Mouse (Mus musculus): ENCODE measurements around the gene Acvr1c. TPM values are rescaled to one million over a fixed set of nuclear protein-coding genes. Genes with fewer than 3 reads are reported as not detected.
A peak's percentile ranks its signal among the peaks of the same experiment; 100 is the strongest.

Acvr1c gene
- polyA plus RNA-seq, 1 experiment from 2014 or later: 1.3 TPM

DNA sequence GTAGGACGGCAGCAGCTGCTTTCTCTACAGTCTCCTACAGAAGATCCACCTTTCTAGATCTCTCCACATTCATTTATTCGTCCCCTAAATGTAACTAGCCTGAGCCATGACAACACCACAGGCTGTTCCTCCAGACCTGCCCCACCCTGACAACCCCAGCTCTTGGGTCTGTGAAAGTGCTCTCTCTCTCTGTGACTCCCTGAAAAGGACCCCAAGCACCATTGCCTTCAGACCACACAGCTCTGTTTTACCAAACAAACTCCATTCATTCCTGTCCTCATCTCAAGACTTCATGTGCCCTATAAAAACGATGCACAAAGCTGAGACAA lies 401 bp upstream of the Acvr1c start:
- 0 out of 2 replicates have a peak, but pooled peaks have one; percentile 9 for ATAC-seq (replicated peaks; ENCODE audit: low FRiP score, low TSS enrichment, low read depth)
- H3K36me3 ChIP-seq (ENCODE audit: control insufficient read depth, insufficient read depth, low read length): no peaks in the 10 kb centered on the region
- H3K4me2 ChIP-seq (ENCODE audit: low read length): peak overlapping the region; percentile 100
- H3K9me3 ChIP-seq (ENCODE audit: control insufficient read depth, low read length): no peaks in the 10 kb centered on the region
- H3K9ac ChIP-seq (ENCODE audit: low read length): no peak overlapping the region
- H3K4me3 ChIP-seq (ENCODE audit: low read depth, low read length): peak overlapping the region; percentile 56
- 13% methylated on average over 3 of the region's 3 CpGs for WGBS
- no peak overlapping the region for H3K27ac ChIP-seq (ENCODE audit: low read depth)
- H3K27me3 ChIP-seq (replicated peaks; ENCODE audit: control insufficient read depth, insufficient read depth, low read length): peaks cover 9% of the 10 kb centered on the region
- no peak for DNase-seq (ENCODE audit: low spot score)
- H3K4me1 ChIP-seq (replicated peaks; ENCODE audit: control insufficient read depth, insufficient read depth, low read length): no peaks in the 10 kb centered on the region

DNA sequence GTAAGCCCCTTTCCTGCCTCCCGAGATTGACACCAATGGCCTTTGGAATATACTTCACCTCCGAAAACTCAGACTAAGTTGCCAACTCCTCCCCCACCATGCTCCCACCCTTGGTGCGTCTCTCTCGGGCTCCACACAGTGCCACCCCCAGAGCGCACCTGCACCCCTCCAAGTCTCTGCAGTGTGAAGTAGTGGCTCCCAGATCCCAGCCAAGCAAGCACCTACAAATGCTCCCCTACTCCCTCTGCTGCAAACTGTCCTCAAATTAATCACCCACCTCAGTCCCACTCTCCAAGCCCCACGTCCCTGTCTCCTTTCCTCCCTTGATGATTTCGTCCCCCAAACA lies 654 bp downstream of the Acvr1c start:
- H3K9ac ChIP-seq (ENCODE audit: low read length): peak overlapping the region; percentile 35
- DNase-seq (ENCODE audit: low spot score) (no peak), ATAC-seq (replicated peaks; ENCODE audit: low FRiP score, low TSS enrichment, low read depth) (peak; percentile 57; the same call in 1 of the 2 replicates)
- H3K4me3 ChIP-seq (ENCODE audit: low read depth, low read length): peak overlapping the region; percentile 56
- H3K9me3 ChIP-seq (ENCODE audit: control insufficient read depth, low read length): no peaks in the 10 kb centered on the region
- peaks cover 9% of the 10 kb centered on the region for H3K27me3 ChIP-seq (replicated peaks; ENCODE audit: control insufficient read depth, insufficient read depth, low read length)
- WGBS: 1% methylated on average over 7 of the region's 7 CpGs
- no peaks in the 10 kb centered on the region for H3K36me3 ChIP-seq (ENCODE audit: control insufficient read depth, insufficient read depth, low read length)
- H3K4me2 ChIP-seq (ENCODE audit: low read length): peak overlapping the region; percentile 100
- no peak overlapping the region for H3K27ac ChIP-seq (ENCODE audit: low read depth)
- H3K4me1 ChIP-seq (replicated peaks; ENCODE audit: control insufficient read depth, insufficient read depth, low read length): no peaks in the 10 kb centered on the region

DNA sequence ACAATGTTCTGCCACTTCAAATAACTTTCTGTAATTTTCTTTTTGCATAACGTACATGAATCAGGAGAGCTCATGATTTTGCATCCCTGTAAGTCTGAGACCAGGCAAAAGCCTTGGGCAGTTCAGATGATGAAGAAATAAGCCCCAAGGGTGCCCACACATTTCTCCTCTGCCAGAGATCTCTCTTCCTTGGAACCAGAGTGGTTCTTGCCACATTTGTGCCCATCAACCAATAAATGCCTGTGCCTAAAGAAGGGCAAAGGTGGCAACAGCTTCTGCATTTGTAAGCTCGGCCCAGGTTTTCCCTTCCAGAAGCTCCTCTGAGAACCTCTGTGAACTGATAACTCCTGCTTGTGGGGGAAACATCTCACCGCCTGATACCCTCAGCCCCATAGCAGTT lies 3.3 kb downstream of the Acvr1c start:
- H3K36me3 ChIP-seq (ENCODE audit: control insufficient read depth, insufficient read depth, low read length): no peaks in the 10 kb centered on the region
- no peak overlapping the region for H3K4me2 ChIP-seq (ENCODE audit: low read length)

GRCm38 (mm10) chr2:58352846-58353245 lies 4.8 kb downstream of the Acvr1c start:
- H3K4me1 ChIP-seq (replicated peaks; ENCODE audit: control insufficient read depth, insufficient read depth, low read length): no peaks in the 10 kb centered on the region
- no peak overlapping the region for H3K4me3 ChIP-seq (ENCODE audit: low read depth, low read length)
- no peaks in the 10 kb centered on the region for H3K36me3 ChIP-seq (ENCODE audit: control insufficient read depth, insufficient read depth, low read length)
- no peak overlapping the region for H3K9ac ChIP-seq (ENCODE audit: low read length)
- DNase-seq (ENCODE audit: low spot score) (no peak), ATAC-seq (replicated peaks; ENCODE audit: low FRiP score, low TSS enrichment, low read depth) (no peak)
- peaks cover 5% of the 10 kb centered on the region for H3K27me3 ChIP-seq (replicated peaks; ENCODE audit: control insufficient read depth, insufficient read depth, low read length)
- H3K4me2 ChIP-seq (ENCODE audit: low read length): no peak overlapping the region
- no peaks in the 10 kb centered on the region for H3K9me3 ChIP-seq (ENCODE audit: control insufficient read depth, low read length)
- H3K27ac ChIP-seq (ENCODE audit: low read depth): no peak overlapping the region
- WGBS: 64% methylated on average over 5 of the region's 5 CpGs

More for the DNA sequence above, 3.3 kb downstream of the Acvr1c start:
- H3K9ac ChIP-seq (ENCODE audit: low read length): no peak overlapping the region
- H3K9me3 ChIP-seq (ENCODE audit: control insufficient read depth, low read length): no peaks in the 10 kb centered on the region
- ATAC-seq (replicated peaks; ENCODE audit: low FRiP score, low TSS enrichment, low read depth): no peak
- no peaks in the 10 kb centered on the region for H3K4me1 ChIP-seq (replicated peaks; ENCODE audit: control insufficient read depth, insufficient read depth, low read length)
- no peak overlapping the region for H3K27ac ChIP-seq (ENCODE audit: low read depth)
- peaks cover 9% of the 10 kb centered on the region for H3K27me3 ChIP-seq (replicated peaks; ENCODE audit: control insufficient read depth, insufficient read depth, low read length)
- WGBS: 85% methylated on average over 3 of the region's 3 CpGs
- H3K4me3 ChIP-seq (ENCODE audit: low read depth, low read length): no peak overlapping the region
- DNase-seq (ENCODE audit: low spot score): no peak

- Histone ChIP-seq H3K27me3 (replicated peaks; ENCODE audit: control insufficient read depth, insufficient read depth, low read length) (no peaks in the 10 kb centered on the region), H3K4me2 (ENCODE audit: low read length) (no peak overlapping the region), H3K4me1 (replicated peaks; ENCODE audit: control insufficient read depth, insufficient read depth, low read length) (no peaks in the 10 kb centered on the region), H3K27ac (ENCODE audit: low read depth) (no peak overlapping the region), H3K36me3 (ENCODE audit: control insufficient read depth, insufficient read depth, low read length) (no peaks in the 10 kb centered on the region), H3K9me3 (ENCODE audit: control insufficient read depth, low read length) (no peaks in the 10 kb centered on the region), H3K9ac (ENCODE audit: low read length) (no peak overlapping the region), H3K4me3 (ENCODE audit: low read depth, low read length) (no peak overlapping the region)
- no peak for DNase-seq (ENCODE audit: low spot score)
- 72% methylated on average over 2 of the region's 2 CpGs for WGBS
- no peak for ATAC-seq (replicated peaks; ENCODE audit: low FRiP score, low TSS enrichment, low read depth)
Observed at GRCm38 (mm10) chr2:58350657-58351056, 7.0 kb downstream of the Acvr1c start.

DNA sequence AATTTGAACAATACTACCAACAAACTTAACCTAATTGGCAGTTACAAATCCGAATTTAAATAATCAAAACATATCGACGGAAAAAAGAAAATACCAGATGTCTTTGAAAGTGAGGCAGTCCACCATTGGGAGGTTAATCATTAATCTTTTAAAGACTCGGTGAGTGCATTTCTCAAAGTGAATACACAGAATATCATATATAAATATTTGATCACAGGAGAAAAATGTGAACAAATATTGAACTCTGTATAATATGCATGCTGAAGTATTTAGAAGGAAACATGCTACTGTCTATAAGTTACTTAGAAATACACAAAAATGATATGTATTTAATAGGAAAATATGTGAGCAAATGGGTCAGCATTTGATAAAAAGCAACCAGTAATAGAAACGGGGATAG lies 21.0 kb downstream of the Acvr1c start:
- no peaks in the 10 kb centered on the region for H3K4me1 ChIP-seq (replicated peaks; ENCODE audit: control insufficient read depth, insufficient read depth, low read length)
- no peaks in the 10 kb centered on the region for H3K27me3 ChIP-seq (replicated peaks; ENCODE audit: control insufficient read depth, insufficient read depth, low read length)
- H3K4me3 ChIP-seq (ENCODE audit: low read depth, low read length): no peak overlapping the region
- no peak overlapping the region for H3K27ac ChIP-seq (ENCODE audit: low read depth)
- no peak overlapping the region for H3K9ac ChIP-seq (ENCODE audit: low read length)
- WGBS: 59% methylated on average over 5 of the region's 5 CpGs
- H3K36me3 ChIP-seq (ENCODE audit: control insufficient read depth, insufficient read depth, low read length): no peaks in the 10 kb centered on the region
- no peak overlapping the region for H3K4me2 ChIP-seq (ENCODE audit: low read length)
- ATAC-seq (replicated peaks; ENCODE audit: low FRiP score, low TSS enrichment, low read depth) (no peak), DNase-seq (ENCODE audit: low spot score) (no peak)
- no peaks in the 10 kb centered on the region for H3K9me3 ChIP-seq (ENCODE audit: control insufficient read depth, low read length)

- Histone ChIP-seq H3K27me3 (replicated peaks; ENCODE audit: control insufficient read depth, insufficient read depth, low read length) (no peaks in the 10 kb centered on the region), H3K9me3 (ENCODE audit: control insufficient read depth, low read length) (no peaks in the 10 kb centered on the region), H3K4me3 (ENCODE audit: low read depth, low read length) (no peak overlapping the region), H3K27ac (ENCODE audit: low read depth) (no peak overlapping the region), H3K4me1 (replicated peaks; ENCODE audit: control insufficient read depth, insufficient read depth, low read length) (no peaks in the 10 kb centered on the region), H3K36me3 (ENCODE audit: control insufficient read depth, insufficient read depth, low read length) (no peaks in the 10 kb centered on the region), H3K9ac (ENCODE audit: low read length) (no peak overlapping the region), H3K4me2 (ENCODE audit: low read length) (no peak overlapping the region)
- ATAC-seq (replicated peaks; ENCODE audit: low FRiP score, low TSS enrichment, low read depth) (no peak), DNase-seq (ENCODE audit: low spot score) (no peak)
- 85% methylated on average over 5 of the region's 5 CpGs for WGBS
Observed at GRCm38 (mm10) chr2:58329589-58329988, 28.1 kb downstream of the Acvr1c start.

GRCm38 (mm10) chr2:58324118-58324901 lies 33.4 kb downstream of the Acvr1c start:
- H3K9ac ChIP-seq (ENCODE audit: low read length): peak overlapping the region; percentile 66

GRCm38 (mm10) chr2:58323274-58323673 lies 34.4 kb downstream of the Acvr1c start:
- Histone ChIP-seq H3K9me3 (ENCODE audit: control insufficient read depth, low read length) (no peaks in the 10 kb centered on the region), H3K9ac (ENCODE audit: low read length) (no peak overlapping the region), H3K4me1 (replicated peaks; ENCODE audit: control insufficient read depth, insufficient read depth, low read length) (no peaks in the 10 kb centered on the region), H3K4me2 (ENCODE audit: low read length) (no peak overlapping the region), H3K27ac (ENCODE audit: low read depth) (no peak overlapping the region), H3K36me3 (ENCODE audit: control insufficient read depth, insufficient read depth, low read length) (no peaks in the 10 kb centered on the region), H3K4me3 (ENCODE audit: low read depth, low read length) (no peak overlapping the region), H3K27me3 (replicated peaks; ENCODE audit: control insufficient read depth, insufficient read depth, low read length) (no peaks in the 10 kb centered on the region)
- ATAC-seq (replicated peaks; ENCODE audit: low FRiP score, low TSS enrichment, low read depth) (no peak), DNase-seq (ENCODE audit: low spot score) (no peak)
- 89% methylated on average over 6 of the region's 6 CpGs for WGBS

More at GRCm38 (mm10) chr2:58324118-58324901, 33.4 kb downstream of the Acvr1c start:
- H3K36me3 ChIP-seq (ENCODE audit: control insufficient read depth, insufficient read depth, low read length): no peaks in the 10 kb centered on the region
- no peaks in the 10 kb centered on the region for H3K9me3 ChIP-seq (ENCODE audit: control insufficient read depth, low read length)
- no peak overlapping the region for H3K27ac ChIP-seq (ENCODE audit: low read depth)
- ATAC-seq (replicated peaks; ENCODE audit: low FRiP score, low TSS enrichment, low read depth) (peak; percentile 84), DNase-seq (ENCODE audit: low spot score) (peak; percentile 68)
- H3K4me1 ChIP-seq (replicated peaks; ENCODE audit: control insufficient read depth, insufficient read depth, low read length): no peaks in the 10 kb centered on the region
- no peaks in the 10 kb centered on the region for H3K27me3 ChIP-seq (replicated peaks; ENCODE audit: control insufficient read depth, insufficient read depth, low read length)
- peak overlapping the region; percentile 75 for H3K4me2 ChIP-seq (ENCODE audit: low read length)
- 10% methylated on average over 23 of the region's 23 CpGs for WGBS
- H3K4me3 ChIP-seq (ENCODE audit: low read depth, low read length): peak overlapping the region; percentile 35

Measured in intestine, embryonic 14.5 days (tissue).